Mouse (Mus musculus) left cerebral cortex, adult 11 months (tissue): ENCODE measurements around the gene Tacc2.
"Not testable (repeated sequence)": the region's sequence is repeated elsewhere in the genome, so short reads cannot be mapped to it uniquely, and the experiment has no call there.

Experiments used
- DNase-seq: peaks from one replicate; pipeline ENCODE4 v3.0.0; 2022; ENCODE audit warnings: low spot score

Gene Tacc2

DNA sequence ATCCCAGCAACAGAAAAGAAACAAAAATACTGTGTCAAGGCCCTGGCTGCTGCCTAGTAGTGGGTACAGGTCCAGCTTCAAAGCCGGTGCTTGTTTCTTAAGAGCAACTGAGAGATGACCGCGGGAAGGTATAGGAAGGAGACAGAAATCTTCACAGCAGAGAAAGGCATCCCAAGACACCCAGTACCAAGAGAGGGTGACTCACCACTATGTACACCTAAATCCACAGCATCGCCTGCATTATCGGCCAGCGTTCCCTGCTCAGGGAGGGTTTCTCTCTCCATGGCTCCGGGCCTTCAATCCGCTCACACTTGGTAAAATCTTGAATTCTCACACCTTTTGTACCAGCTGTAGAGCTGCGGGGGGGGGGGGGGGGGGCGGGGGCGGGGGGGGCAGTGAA lies 4.4 kb upstream of the Tacc2 start, which contains the start of gene Nsmce4a:
Gene Nsmce4a, minus strand, starts transcription at position 298 of the 400 bp plus-strand sequence.
- DNase-seq: no peak

DNA sequence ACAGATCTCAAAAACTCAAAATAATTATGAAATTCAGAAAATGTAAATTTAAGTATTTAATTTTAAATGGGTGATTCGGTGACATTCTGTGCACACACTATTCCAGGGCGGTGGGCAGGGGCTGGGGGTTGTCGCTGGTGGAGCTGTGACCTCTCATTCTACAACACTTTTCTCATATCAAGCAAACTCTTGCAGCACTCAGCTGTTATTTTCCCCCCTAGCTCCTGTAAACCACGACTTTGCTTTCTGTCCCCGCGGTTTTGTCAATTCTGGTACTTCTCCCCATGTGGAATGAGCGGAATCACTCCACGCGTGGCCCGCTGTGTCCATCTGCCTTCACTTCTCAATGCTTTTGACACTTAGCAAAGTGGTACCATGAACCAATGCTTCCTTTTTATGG lies 3.5 kb upstream of the Tacc2 start:
- DNase-seq: no peak

GRCm38 (mm10) chr7:130574211-130574991 lies 2.8 kb upstream of the Tacc2 start:
- DNase-seq: no peak

DNA sequence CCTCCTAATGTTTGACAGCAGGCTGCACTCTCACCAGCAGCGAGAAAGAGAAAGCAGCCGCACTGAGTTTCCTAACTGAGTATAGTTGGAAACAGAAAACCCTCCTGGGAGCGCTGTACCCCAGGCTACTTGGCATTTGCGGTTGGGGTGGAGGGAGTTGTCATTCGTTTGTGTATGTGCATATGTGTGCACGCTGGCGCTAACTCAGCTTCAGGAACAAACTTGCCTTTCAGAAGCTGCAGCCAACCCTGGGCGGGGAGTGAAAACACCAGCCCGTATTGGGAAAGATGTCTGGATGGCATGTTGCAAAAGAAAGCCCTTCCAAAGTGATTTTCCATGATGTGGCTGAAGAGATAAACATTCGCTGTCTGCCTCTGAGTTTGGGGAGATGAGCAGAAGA lies 257 bp upstream of the Tacc2 start:
- no peak for DNase-seq

DNA sequence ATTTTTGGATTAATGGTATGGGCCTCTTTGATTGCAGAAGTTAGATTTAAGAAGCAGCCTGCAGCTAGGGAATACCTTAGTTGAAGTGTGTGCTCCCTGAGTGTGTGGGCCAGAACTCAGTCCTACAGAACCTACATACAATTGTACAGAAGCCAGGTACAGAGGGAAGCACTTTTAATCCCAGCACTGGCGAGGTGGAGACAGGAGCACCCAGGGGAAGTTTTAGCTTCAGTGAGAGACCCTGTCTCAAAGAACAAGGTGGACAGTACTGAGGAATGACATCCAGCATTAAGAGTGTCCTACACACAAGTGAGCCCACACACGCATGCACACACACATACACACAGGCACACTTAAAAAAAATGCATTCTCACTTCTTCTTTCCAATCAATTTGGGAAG lies 828 bp downstream of the Tacc2 start:
- no peak for DNase-seq

DNA sequence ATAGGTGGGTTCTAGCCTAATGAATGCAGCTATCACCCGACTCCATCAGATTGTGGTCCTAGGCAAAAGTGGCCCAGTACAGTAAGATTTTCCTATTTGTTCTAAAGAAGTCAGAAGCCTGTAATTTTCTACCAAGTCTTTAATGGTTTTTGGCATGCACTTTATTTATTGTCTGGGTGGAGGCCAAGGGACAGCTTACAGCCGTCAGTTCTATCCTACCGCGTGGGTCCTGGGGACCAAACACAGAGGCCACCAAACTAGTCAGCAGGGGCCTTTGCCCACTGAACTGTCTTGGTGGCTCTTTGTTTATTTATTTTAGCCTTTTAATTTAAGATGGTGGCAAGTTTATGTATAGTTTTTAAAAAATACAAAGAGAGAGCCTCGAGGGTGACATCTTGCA lies 1.4 kb downstream of the Tacc2 start:
- DNase-seq: no peak

DNA sequence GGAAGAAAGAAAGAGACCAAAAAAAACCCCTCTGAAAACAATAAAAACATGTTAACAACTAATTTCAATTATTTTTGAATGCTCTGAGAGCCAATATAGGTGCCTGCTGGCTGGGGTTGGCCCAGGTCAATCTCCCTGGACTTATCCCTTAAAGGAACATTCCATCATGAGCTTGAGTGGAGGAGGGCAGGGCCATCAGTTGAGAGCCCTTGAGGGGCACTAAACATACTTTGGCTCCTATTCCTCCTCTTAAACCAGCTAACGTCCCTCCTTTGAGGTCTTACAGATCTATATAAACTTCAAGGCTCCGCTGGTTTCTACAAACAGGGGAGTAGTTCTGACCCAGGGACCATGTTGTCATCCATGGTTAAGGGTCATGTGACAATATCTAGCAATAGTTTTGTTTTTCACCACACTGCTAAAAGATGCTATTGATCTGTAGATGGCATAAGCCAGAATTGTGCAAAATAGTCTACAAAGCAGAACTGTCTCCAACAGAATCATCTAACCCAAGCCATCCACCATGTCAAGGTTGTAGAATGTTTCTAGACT lies 9.4 kb downstream of the Tacc2 start:
- DNase-seq: no peak

GRCm38 (mm10) chr7:130590081-130590828 lies 13.0 kb downstream of the Tacc2 start:
- no peak for DNase-seq

- no peak for DNase-seq
These were observed 13.7 kb downstream of the Tacc2 start for GRCm38 (mm10) chr7:130590845-130591437.

DNA sequence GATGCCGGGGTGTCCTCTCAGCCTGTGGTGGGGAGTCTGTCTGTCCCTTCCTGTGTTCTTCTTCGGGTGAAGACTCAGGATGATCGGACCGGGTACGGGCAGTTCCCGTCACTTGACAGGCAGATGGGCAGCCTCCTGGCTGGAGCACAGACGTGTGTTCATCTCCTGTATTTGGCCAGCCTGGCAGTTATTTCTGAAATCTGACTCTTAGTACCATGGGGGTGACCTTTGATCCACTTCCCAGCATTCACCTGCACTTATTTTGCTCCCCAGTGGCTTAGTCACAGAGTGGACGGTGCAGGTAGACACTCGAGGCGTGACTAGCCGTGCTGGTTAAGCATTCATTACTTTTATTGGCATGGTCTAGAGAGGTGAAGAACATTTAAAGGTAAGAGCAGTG lies 15.7 kb downstream of the Tacc2 start:
- DNase-seq: not testable (repeated sequence)

DNA sequence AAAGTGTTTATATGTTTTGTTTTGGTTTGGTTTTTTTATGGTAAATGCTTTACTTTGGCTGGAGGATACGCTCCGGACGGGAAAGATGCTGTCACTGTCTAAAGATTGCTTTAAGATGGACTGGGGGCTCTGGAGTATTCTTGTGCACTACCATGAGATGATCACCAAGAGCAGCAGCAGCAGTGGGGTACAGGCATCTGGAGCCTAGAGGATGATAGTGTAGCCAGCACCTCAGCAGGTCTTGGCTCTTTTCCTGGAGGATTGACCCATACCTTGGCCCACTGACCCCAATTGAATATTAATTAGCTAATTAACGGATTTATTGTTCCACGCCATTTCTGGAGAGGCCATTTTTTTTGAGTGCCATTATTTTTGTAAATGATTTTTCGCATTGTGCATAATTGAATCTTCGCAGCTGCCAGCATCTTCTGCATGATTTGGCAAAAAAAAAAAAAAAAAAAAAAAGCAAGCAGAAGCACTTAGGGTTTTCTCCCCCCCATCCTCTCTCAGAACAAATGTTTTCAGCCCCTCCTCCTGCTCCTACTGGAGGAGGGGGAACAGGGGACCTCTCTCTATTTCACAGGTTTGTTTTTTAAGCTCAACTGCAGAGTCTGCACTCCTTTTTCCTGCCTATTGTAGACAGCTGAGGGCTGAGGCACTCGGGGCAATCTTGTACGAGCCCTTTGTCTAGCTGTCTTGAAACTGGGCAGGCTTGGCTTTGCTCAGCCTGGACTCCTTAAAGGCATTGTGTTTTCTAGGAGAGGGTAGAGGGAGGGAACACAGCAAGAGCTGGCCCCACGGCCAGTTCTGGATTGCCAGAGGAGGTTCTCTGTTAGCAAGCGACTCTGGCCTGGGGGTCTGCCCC lies 16.4 kb downstream of the Tacc2 start:
- not testable (repeated sequence) for DNase-seq

DNA sequence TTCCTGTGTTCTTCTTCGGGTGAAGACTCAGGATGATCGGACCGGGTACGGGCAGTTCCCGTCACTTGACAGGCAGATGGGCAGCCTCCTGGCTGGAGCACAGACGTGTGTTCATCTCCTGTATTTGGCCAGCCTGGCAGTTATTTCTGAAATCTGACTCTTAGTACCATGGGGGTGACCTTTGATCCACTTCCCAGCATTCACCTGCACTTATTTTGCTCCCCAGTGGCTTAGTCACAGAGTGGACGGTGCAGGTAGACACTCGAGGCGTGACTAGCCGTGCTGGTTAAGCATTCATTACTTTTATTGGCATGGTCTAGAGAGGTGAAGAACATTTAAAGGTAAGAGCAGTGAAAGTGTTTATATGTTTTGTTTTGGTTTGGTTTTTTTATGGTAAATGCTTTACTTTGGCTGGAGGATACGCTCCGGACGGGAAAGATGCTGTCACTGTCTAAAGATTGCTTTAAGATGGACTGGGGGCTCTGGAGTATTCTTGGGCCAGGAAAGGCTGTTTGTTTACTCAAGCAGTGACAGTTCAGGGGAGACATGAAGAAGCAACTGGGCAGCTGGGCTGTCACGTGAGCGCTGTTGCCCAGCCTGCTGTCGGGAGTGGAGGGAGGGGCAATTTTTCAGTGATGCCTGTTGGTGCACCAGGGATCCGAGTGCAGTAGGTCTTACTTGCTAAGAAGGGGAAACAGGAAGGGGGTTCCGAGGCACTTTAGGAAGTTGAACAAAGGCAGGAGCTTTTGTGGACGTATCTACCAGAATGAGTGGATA lies 19.0 kb downstream of the Tacc2 start:
- DNase-seq: not testable (repeated sequence)

DNA sequence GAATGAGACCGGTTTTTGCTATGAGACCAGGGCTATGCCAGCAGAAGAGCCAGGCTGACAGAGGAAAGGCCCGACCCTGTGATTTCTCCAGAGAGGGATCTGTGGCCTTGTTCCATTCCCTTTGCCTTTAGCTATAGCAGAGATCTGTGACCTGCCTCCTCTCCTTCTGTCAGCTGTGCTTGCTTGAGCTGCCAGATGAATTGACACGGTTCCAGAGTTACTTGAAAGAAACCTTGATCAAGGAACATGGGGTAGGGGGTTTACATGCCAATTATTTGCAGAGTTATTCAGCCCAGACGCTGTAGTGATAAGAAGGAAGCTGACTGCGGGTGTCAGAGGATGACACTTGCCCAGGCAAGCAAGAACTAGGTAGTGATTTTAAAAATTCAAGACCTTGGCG lies 20.3 kb downstream of the Tacc2 start:
- no peak for DNase-seq

GRCm38 (mm10) chr7:130600074-130600473 lies 22.8 kb downstream of the Tacc2 start:
- no peak for DNase-seq

- DNase-seq: no peak
These were observed 23.3 kb downstream of the Tacc2 start for GRCm38 (mm10) chr7:130600546-130600945.

DNA sequence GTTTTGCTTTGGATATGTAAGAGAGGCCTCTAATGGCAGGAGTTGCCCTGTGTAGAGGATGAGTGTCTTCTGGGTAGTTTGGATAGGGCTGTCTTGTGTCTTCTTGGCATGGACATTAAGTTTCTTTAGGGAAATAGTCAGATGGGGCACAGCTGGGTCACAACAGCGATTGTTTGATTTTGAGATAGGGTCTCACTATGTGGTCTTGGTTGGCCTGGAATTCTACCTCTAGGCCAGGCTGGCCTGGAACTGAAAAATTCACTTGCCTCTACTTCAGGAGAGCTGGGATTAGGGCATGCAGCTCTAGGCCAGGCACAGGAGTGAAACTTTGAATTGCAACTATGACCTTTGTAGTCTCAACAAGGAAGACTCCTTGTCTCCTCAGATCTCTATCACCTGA lies 25.6 kb downstream of the Tacc2 start:
- DNase-seq: no peak

DNA sequence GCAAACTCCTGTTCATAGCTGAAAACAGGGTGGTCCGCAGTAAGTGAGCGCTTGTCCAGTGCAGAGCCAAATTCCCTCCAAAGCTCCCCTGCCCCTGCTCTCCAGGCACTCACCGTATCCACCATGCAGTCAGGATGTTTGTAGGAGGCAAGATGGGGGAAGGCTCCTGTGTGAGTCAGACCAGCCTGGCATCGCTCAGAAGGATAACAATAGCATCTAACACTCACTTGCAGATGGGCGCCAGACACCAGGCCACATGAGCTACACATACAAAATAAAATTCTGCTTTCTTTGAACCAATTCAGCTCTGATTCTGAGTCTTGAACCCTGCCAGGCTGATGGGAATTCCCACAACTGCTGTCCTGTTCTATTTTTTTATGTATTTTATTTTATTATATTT lies 26.3 kb downstream of the Tacc2 start:
- peak; percentile 51 for DNase-seq

DNA sequence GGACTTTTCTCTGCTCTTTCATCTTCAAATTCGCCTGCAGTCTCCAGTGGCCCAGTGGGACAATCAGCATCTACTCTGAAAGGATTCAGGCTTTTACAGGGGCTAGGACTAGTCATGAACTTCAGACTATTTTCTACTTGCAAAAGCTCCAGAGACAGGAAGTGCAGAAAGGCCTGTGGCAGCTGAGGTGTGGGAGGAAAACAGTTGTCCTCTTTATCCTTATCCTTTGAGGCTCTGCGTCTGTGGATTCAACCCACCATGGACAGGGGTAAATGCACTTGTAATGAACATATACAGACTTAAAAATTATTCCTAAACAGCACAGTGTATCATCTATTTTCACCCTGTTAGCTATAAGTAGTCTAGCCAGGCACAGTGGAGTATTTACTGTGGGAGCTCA lies 27.2 kb downstream of the Tacc2 start:
- no peak for DNase-seq

DNA sequence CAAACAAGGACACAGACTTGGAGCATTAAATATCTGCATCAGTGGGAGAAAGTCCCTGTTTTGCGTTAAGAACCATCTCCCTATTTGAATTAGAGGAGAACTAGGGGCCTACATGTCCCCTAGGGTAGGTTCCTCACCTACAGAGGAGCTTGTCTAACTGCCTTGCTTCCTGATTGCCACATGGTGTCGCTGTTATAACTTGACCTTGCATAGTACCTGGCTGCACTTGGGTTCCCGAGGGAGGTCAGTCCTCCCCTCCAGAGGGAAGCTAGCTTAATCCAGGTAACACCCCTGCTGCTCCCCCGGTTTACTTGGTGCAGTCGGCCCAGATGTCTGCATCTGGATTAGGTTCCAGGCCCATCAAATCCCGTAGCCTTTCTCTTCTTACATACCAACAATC lies 27.9 kb downstream of the Tacc2 start:
- DNase-seq: no peak

DNA sequence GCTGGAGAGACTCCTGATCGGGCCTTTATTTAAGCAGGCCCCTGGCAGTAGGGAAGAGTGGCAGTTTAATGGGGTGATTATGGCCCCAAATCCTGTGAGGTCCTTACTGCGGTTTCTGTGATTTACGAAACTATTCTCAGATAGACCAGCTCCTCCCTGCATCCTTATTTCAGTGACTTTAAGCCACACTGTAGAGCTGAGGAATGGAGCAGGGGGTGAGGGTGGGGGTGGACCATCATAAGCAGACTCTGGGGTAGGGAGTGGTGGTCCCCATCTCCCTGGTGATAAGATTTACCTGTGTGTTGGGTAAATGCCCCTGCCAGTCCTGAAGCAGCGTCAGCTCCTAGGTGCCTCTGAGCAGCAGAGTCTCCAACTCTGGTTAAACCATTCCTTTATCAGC lies 29.7 kb downstream of the Tacc2 start:
- no peak for DNase-seq

GRCm38 (mm10) chr7:130613973-130614372 lies 36.7 kb downstream of the Tacc2 start:
- DNase-seq: no peak
